9 mouse cellular contexts compared by ENCODE assay signal in genomic region chr14:61138727-61139067, GRCm38 (mm10). TPM values are rescaled to one million over a fixed set of nuclear protein-coding genes. Genes with fewer than 3 reads are reported as not detected.
DNase-seq lines count a peak whose midpoint lies in the region; ATAC-seq and TF ChIP-seq lines count a peak whose summit lies in the region.
"Had no signal": no experiment of that assay in that cellular context is flagged by ENCODE, and none has a peak within 500 bp of the region (broad histone marks: within the 10 kb centered on the region; RNA-seq: fewer than 3 reads in every experiment).

No protein-coding gene starts in this region.

- peak overlapping the region; percentile 63 for H3K4me3 ChIP-seq in heart, adult 2 months
- H3K4me3 ChIP-seq in E14TG2a.4 (replicated peaks; ENCODE audit: low read length): peak overlapping the region; percentile 72
- peak overlapping the region; percentile 78 for H3K4me3 ChIP-seq in forebrain, embryonic 16.5 days (replicated peaks; ENCODE audit: low read length)
- H3K4me3 ChIP-seq in liver, embryonic 14.5 days (ENCODE audit: insufficient read depth in 1 of 2, low read depth in 2 of 2, low read length in 2 of 2): peak overlapping the region in 1 of 2 experiments; percentile 43; a peak in 2 of 4 replicates

- H3K9me3 ChIP-seq in E14TG2a.4 (ENCODE audit: low read length): no peaks in the 10 kb centered on the region
- no peaks in the 10 kb centered on the region for H3K9me3 ChIP-seq in forebrain, embryonic 16.5 days (ENCODE audit: control insufficient read depth, low read length)
- no peaks in the 10 kb centered on the region for H3K9me3 ChIP-seq in liver, embryonic 14.5 days (ENCODE audit: control insufficient read depth, low read length)

- H3K36me3 ChIP-seq in heart, adult 2 months (ENCODE audit: control insufficient read depth, insufficient read depth, low read length): peaks cover 2% of the 10 kb centered on the region
- H3K36me3 ChIP-seq in E14TG2a.4 (ENCODE audit: insufficient read depth, low read length): no peaks in the 10 kb centered on the region
- H3K36me3 ChIP-seq in forebrain, embryonic 16.5 days (ENCODE audit: control insufficient read depth, insufficient read depth): no peaks in the 10 kb centered on the region
- H3K36me3 ChIP-seq in liver, embryonic 14.5 days (replicated peaks; ENCODE audit: control insufficient read depth, insufficient read depth, low read depth): no peaks in the 10 kb centered on the region

- WGBS in heart, adult 2 months: 23% methylated on average over 8 of the region's 8 CpGs
- WGBS in forebrain, embryonic 16.5 days: 15% methylated on average over 8 of the region's 8 CpGs
- WGBS in liver, embryonic 14.5 days (ENCODE audit: insufficient replicate concordance): 25% methylated on average over 8 of the region's 8 CpGs

- H3K27me3 ChIP-seq in heart, adult 2 months (ENCODE audit: control insufficient read depth, insufficient read depth, low read length): 0 out of 2 replicates have a peak, but pooled peaks cover 1% of the 10 kb centered on the region
- H3K27me3 ChIP-seq in E14TG2a.4 (ENCODE audit: insufficient read depth, low read length): peaks cover 12% of the 10 kb centered on the region; the same call in 1 of the 2 replicates
- H3K27me3 ChIP-seq in forebrain, embryonic 16.5 days (replicated peaks; ENCODE audit: control insufficient read depth, insufficient read depth, low read length): no peaks in the 10 kb centered on the region
- peaks cover 11% of the 10 kb centered on the region for H3K27me3 ChIP-seq in liver, embryonic 14.5 days (ENCODE audit: control insufficient read depth, insufficient read depth, low read length)

- H3K4me2 ChIP-seq in forebrain, embryonic 16.5 days (ENCODE audit: low read length): peak overlapping the region; percentile 75
- peak overlapping the region; percentile 42 for H3K4me2 ChIP-seq in liver, embryonic 14.5 days (ENCODE audit: low read depth)

- no peak for DNase-seq in heart, adult 2 months
- no peak for DNase-seq in heart, adult 9 months (ENCODE audit: low spot score in 2 of 2)
- DNase-seq in liver, embryonic 14.5 days (ENCODE audit: low read depth in 3 of 3, low spot score in 3 of 3): no peak
- no peak for DNase-seq in retina, postnatal 1 day
- DNase-seq in MN1 (ENCODE audit: low spot score): no peak

- peak overlapping the region; percentile 74 for H3K9ac ChIP-seq in heart, adult 2 months (ENCODE audit: low read depth, low read length)
- peak overlapping the region; percentile 89 for H3K9ac ChIP-seq in forebrain, embryonic 16.5 days (replicated peaks; ENCODE audit: low read depth, low read length)
- H3K9ac ChIP-seq in liver, embryonic 14.5 days (replicated peaks): no peak overlapping the region

- H3K4me1 ChIP-seq in heart, adult 2 months (ENCODE audit: control insufficient read depth, insufficient read depth, low read length): peaks cover 1% of the 10 kb centered on the region
- peaks cover 64% of the 10 kb centered on the region for H3K4me1 ChIP-seq in E14TG2a.4 (replicated peaks; ENCODE audit: low read depth, low read length)
- peaks cover 15% of the 10 kb centered on the region for H3K4me1 ChIP-seq in forebrain, embryonic 16.5 days (replicated peaks; ENCODE audit: control insufficient read depth, insufficient read depth, low read length)
- no peaks in the 10 kb centered on the region for H3K4me1 ChIP-seq in liver, embryonic 14.5 days (replicated peaks; ENCODE audit: control insufficient read depth in 2 of 2, insufficient read depth in 2 of 2, low read length in 1 of 2)

- TF ChIP-seq POLR2A in heart, adult 2 months (IDR thresholded peaks at IDR 0.05; ENCODE audit: insufficient read depth, low read depth, low read length): no peak

- peak overlapping the region; percentile 78 for H3K27ac ChIP-seq in heart, adult 2 months
- H3K27ac ChIP-seq in forebrain, embryonic 16.5 days (ENCODE audit: low read length): peak overlapping the region; percentile 47; the same call in 1 of the 2 replicates
- H3K27ac ChIP-seq in liver, embryonic 14.5 days: no peak overlapping the region
- H3K27ac ChIP-seq: macrophage had no signal

- TF ChIP-seq CTCF in heart, adult 2 months (IDR thresholded peaks at IDR 0.05): no peak
- TF ChIP-seq CTCF in E14TG2a.4 (conservative IDR thresholded peaks at IDR 0.05; ENCODE audit: low read length): no peak
- TF ChIP-seq CTCF in liver, embryonic 14.5 days (IDR thresholded peaks at IDR 0.05; ENCODE audit: low read depth): no peak

- intact Hi-C loops in heart, adult 2 months (cut with DNase I): loop anchor here (1.0 to 10.0 kb wide), 3 partner anchors 18 to 156 kb away; no protein-coding TSS in a partner anchor

- peak; percentile 67 for ATAC-seq in forebrain, embryonic 16.5 days
- no peak for ATAC-seq in liver, embryonic 14.5 days (ENCODE audit: insufficient read depth)
- no peak for ATAC-seq in erythroblast, adult 5-6 weeks (replicated peaks; ENCODE audit: low FRiP score, poor library complexity, severe bottlenecking)

- TF ChIP-seq EP300 in heart, adult 2 months (IDR thresholded peaks at IDR 0.05; ENCODE audit: insufficient read depth, low read depth, low read length): no peak
- TF ChIP-seq EP300 in liver, embryonic 14.5 days (IDR thresholded peaks at IDR 0.05; ENCODE audit: low read depth): no peak

- H3K79me2 ChIP-seq in heart, adult 2 months (replicated peaks; ENCODE audit: control insufficient read depth, insufficient read depth, low read length): no peaks in the 10 kb centered on the region

RNA-seq across cellular contexts. Expression of gene Sacs, which starts 0.4 kb away (rescaled TPM):
- 10 to 100 TPM; 24.2 to 25.8 TPM for total RNA-seq in heart, adult 2 months (2021)
- polyA plus RNA-seq in heart, adult 2 months (2012; rRNA removed): 3.3 and 8.9 TPM in 2 replicates
- 9.4 and 10.1 TPM in 2 replicates for polyA plus RNA-seq in forebrain, embryonic 16.5 days (2015; fragmentation: Nextera tagmentation; extraction: Ambion mirVana)
- polyA plus RNA-seq in liver, embryonic 14.5 days (2012; rRNA removed): 1.4 and 1.9 TPM in 2 replicates
- 1.5 and 1.8 TPM in 2 replicates for polyA plus RNA-seq in liver, embryonic 14.5 days (2014; fragmentation: Nextera tagmentation; extraction: Ambion mirVana)
- total RNA-seq in erythroblast, adult 5-6 weeks (2015; ENCODE audit: low replicate concordance): 4.4 and 5.4 TPM in 2 replicates
- 7.1 and 7.6 TPM in 2 replicates for total RNA-seq in erythroblast, adult 5-6 weeks (2017; ENCODE audit: low replicate concordance)
